Mouse (Mus musculus): Measurements from ENCODE around the gene Miga1. TPM values are rescaled to one million over a fixed set of nuclear protein-coding genes. Genes with fewer than 3 reads are reported as not detected.

Miga1 gene
- polyA plus RNA-seq, 1 experiment from 2014 or later: 24.0 TPM

DNA sequence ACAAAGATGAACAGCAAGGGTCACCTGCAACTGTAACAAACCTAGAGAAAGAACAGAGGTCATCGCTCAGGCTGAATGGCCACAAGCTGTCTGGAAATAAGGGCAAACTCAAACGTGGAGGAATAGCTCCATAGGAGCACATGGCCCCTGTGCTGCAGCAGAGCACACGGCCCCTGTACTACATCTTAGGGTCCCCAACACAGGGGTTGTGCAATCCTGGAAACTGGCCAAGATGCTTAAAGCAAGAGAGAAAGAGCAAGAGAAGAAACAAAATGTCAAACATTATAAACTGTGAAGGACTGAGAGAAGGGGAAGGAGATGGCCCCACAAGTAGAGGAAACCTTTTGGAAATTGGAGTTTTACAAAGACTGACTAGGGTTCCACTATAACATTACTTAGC, 45.8 kb downstream of the Miga1 start:
- H3K36me3 ChIP-seq: peaks cover 37% of the 10 kb centered on the region
- ATAC-seq (ENCODE audit: low FRiP score): no peak
- H3K4me1 ChIP-seq: no peaks in the 10 kb centered on the region
- H3K9ac ChIP-seq: no peak overlapping the region
- no peak overlapping the region for H3K27ac ChIP-seq
- WGBS: 77% methylated on average over 3 of the region's 3 CpGs
- H3K4me2 ChIP-seq (replicated peaks): no peak overlapping the region
- H3K27me3 ChIP-seq: no peaks in the 10 kb centered on the region
- no peak overlapping the region for H3K4me3 ChIP-seq
- no peaks in the 10 kb centered on the region for H3K9me3 ChIP-seq (replicated peaks)

DNA sequence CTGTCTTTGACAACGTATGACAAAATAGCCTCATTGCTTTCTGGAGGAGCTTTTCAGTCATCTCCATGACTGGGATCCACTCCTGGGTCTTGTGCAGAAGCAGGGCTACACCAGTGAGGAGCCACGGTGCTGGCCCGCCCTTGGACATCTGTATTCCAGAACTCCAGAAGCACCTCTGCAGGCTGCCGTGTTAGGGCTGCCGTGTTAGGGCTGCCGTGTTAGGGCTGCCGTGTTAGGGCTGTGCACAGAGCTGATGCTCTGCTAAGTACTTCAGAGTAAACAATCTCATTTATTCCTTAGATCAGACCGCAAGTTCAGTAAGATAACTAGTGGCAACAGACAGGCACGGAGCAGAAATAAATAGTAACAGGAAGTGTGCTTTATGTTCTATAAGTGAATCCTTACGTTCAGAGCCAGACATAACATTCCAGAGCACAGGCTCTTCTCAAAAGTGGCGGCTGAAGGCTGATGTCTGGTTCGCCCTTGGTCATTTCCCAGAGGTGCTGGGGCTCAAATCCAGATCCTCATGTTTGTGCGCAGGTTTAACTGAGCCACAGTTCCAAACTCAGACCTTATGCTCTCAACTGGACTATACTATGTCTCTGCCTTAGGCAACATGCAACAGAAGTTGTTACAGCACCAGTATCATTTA, 46.6 kb downstream of the Miga1 start:
- Histone ChIP-seq H3K4me3 (no peak overlapping the region), H3K27me3 (no peaks in the 10 kb centered on the region), H3K36me3 (peaks cover 37% of the 10 kb centered on the region), H3K4me2 (replicated peaks) (no peak overlapping the region), H3K9ac (no peak overlapping the region), H3K27ac (no peak overlapping the region), H3K4me1 (no peaks in the 10 kb centered on the region), H3K9me3 (replicated peaks) (no peaks in the 10 kb centered on the region)
- 86% methylated on average over 13 of the region's 13 CpGs for WGBS
- no peak for ATAC-seq (ENCODE audit: low FRiP score)

DNA sequence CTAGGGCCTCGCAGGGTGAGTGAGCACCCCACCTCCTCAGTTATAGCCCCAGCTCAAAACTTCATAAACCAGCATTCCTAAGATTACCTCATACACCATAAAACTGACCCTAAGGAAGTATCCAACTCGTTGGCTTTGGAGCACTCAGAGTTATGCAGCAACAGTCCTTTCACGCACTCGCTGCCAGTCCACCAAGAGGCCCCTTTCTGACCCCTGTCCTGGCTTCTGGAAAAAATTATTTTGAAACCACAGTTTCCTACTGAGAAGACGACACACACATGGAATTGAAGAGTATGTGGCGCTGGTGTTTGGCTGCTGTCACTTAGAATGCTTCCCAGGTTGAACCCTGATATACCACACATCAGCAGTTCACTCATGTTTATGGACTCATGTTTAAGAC, 48.3 kb downstream of the Miga1 start:
- Histone ChIP-seq H3K9ac (no peak overlapping the region), H3K9me3 (replicated peaks) (no peaks in the 10 kb centered on the region), H3K27me3 (no peaks in the 10 kb centered on the region), H3K4me3 (no peak overlapping the region), H3K27ac (no peak overlapping the region), H3K36me3 (peaks cover 47% of the 10 kb centered on the region), H3K4me1 (no peaks in the 10 kb centered on the region), H3K4me2 (replicated peaks) (no peak overlapping the region)
- WGBS: 82% methylated on average over 6 of the region's 6 CpGs
- no peak for ATAC-seq (ENCODE audit: low FRiP score)

DNA sequence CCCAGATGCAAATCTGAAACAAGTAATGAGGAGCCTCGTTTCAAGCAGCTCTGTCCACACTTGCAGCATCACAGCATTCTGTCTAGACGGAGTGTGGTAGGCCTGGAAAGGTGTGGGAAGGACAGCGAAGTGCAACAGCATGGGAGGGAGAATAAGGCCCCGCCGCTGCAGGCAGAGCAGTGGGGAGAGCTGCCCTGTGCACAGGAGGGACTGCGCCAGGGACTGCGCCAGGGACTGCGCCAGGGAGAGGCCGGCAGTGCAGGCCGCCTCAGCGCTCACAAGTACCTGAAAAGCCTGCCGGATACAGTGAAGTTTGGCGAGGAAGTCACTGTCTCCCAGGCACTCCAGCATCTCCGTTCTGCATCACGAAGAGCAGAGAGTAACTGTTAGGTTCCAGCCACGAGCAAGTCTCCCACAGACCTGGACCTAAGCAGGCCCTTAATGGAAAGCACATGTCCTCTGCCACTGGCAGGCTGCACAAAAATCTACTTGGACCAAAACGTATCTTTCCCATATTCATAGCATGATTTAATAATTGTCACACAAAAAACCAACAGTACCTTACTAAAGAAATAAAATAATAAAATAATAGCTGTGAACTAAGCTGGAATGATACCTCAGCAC, 49.9 kb downstream of the Miga1 start:
- Histone ChIP-seq H3K4me1 (no peaks in the 10 kb centered on the region), H3K36me3 (peaks cover 50% of the 10 kb centered on the region), H3K9ac (no peak overlapping the region; the same call in 1 of the 2 replicates)

DNA sequence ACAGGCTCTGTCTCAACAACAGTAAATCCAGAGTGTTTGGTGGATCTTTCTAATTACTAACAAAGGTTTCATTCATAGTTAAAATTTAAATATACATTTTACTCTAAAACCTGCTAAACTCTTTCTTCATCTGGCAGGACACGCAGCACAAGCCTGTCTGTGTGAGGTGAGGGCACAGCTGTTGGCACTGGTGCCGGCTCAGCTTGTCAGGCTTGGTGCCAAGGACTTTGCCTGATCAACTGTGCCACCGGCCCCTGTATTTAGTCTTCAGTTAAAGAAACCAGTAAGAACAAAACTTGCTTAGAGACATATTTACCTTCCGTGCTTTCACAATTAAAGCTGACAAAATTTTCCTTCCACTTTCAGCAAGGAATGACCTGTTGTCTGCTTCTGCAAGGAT, 51.5 kb downstream of the Miga1 start:
- WGBS: 89% methylated on average over 4 of the region's 4 CpGs
- Histone ChIP-seq H3K4me2 (replicated peaks) (no peak overlapping the region), H3K36me3 (peaks cover 52% of the 10 kb centered on the region), H3K9ac (no peak overlapping the region), H3K27me3 (no peaks in the 10 kb centered on the region), H3K4me1 (no peaks in the 10 kb centered on the region), H3K27ac (no peak overlapping the region), H3K9me3 (replicated peaks) (no peaks in the 10 kb centered on the region), H3K4me3 (no peak overlapping the region)
- ATAC-seq (ENCODE audit: low FRiP score): no peak

More for the DNA sequence above, 49.9 kb downstream of the Miga1 start:
- Histone ChIP-seq H3K4me3 (no peak overlapping the region), H3K9me3 (replicated peaks) (no peaks in the 10 kb centered on the region), H3K27me3 (no peaks in the 10 kb centered on the region), H3K27ac (no peak overlapping the region), H3K4me2 (replicated peaks) (no peak overlapping the region)
- no peak for ATAC-seq (ENCODE audit: low FRiP score)
- WGBS: 81% methylated on average over 17 of the region's 17 CpGs

DNA sequence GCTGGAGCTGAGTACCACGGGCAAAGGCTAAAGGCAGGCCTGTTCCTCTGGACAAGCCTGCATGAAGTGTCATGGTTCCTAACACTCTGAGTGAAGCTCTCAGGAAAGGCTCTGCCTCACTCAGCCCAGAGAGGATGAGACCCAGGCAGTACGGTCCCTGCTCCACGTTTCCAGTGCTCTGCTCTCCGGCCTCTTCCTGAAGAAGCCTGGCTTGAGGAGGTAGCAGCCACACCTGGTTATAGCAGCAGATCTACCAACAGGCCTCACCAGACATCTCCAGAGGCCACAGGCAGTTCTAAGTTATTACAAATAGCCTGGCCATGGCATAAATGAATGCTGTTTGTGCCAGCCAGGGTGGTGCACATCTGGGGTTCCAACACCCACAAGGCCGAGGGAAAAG, 51.9 kb downstream of the Miga1 start:
- no peak for ATAC-seq (ENCODE audit: low FRiP score)
- Histone ChIP-seq H3K9ac (no peak overlapping the region), H3K4me3 (no peak overlapping the region), H3K4me2 (replicated peaks) (no peak overlapping the region), H3K4me1 (no peaks in the 10 kb centered on the region), H3K27ac (no peak overlapping the region), H3K27me3 (no peaks in the 10 kb centered on the region), H3K36me3 (peaks cover 57% of the 10 kb centered on the region), H3K9me3 (replicated peaks) (no peaks in the 10 kb centered on the region)
- WGBS: 88% methylated on average over 5 of the region's 5 CpGs

DNA sequence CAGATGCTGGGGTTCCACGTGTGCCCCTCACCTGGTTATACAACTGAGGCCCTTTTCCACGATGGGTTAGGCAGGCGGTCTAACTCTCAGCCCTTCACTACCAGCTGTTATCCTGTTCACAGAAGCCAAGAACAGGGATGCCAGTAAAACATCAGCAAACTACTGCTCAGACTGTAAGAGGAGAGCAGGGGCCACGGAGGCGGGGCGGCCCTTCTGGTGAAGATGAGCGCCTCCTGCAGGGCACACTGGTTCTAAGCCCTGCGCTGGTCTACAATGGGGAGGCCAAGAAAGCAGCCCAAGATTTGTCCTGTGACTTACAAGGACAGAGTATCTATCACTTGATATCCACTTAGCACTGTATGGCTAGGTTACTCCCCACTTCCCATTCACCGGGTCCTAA, 52.4 kb downstream of the Miga1 start:
- no peak for ATAC-seq (ENCODE audit: low FRiP score)
- Histone ChIP-seq H3K36me3 (peaks cover 62% of the 10 kb centered on the region), H3K9me3 (replicated peaks) (no peaks in the 10 kb centered on the region), H3K4me2 (replicated peaks) (no peak overlapping the region), H3K4me3 (no peak overlapping the region), H3K27me3 (no peaks in the 10 kb centered on the region), H3K9ac (no peak overlapping the region), H3K4me1 (no peaks in the 10 kb centered on the region), H3K27ac (no peak overlapping the region)
- WGBS: 78% methylated on average over 9 of the region's 9 CpGs

DNA sequence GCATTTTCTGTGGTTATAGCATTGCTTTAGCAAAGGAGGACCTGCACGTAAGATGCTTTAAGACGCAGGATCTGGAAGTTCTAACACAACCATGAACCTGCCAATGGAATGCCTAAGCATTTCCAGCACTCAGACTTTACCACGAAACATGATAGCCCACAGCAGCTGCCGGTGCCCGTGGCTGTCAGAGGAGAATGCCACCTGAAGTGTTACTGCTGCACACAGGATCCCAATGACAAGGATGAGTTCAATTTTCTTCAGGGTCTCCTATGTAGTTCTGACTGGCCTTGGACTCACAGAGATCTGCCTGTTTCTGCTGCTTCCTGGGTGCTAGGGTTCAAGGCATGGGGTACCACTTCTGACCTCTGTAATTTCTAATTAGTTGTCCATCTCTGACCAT, 55.4 kb downstream of the Miga1 start:
- no peak for ATAC-seq (ENCODE audit: low FRiP score)
- 79% methylated on average over 5 of the region's 5 CpGs for WGBS
- Histone ChIP-seq H3K4me1 (no peaks in the 10 kb centered on the region), H3K4me3 (no peak overlapping the region), H3K9me3 (replicated peaks) (no peaks in the 10 kb centered on the region), H3K9ac (no peak overlapping the region), H3K27ac (no peak overlapping the region), H3K27me3 (no peaks in the 10 kb centered on the region), H3K36me3 (peaks cover 63% of the 10 kb centered on the region), H3K4me2 (replicated peaks) (no peak overlapping the region)

DNA sequence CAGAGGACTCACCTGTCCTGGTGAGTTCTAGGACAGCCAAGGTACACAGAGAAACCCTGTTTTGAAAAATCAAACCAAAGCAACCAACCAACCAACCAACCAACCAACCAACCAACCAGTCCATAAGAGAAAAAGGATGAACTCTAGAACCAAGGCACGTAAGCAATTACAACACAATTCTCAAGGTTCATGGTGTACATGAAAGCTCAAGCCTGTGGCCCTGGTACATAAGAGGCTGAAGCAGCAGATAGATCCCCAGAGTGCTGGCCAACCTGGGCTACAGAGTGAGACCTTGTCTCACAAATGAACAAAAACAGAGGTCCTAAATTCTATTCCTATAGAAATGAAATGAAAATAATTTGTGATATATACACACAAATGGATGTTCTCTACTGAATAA, 55.9 kb downstream of the Miga1 start:
- H3K27ac ChIP-seq: no peak overlapping the region
- H3K4me3 ChIP-seq: no peak overlapping the region
- WGBS: 96% methylated on average over 1 of the region's 1 CpGs
- no peak overlapping the region for H3K4me2 ChIP-seq (replicated peaks)
- H3K4me1 ChIP-seq: no peaks in the 10 kb centered on the region
- no peaks in the 10 kb centered on the region for H3K27me3 ChIP-seq
- H3K9ac ChIP-seq: no peak overlapping the region
- H3K36me3 ChIP-seq: peaks cover 62% of the 10 kb centered on the region
- no peaks in the 10 kb centered on the region for H3K9me3 ChIP-seq (replicated peaks)
- ATAC-seq (ENCODE audit: low FRiP score): no peak

DNA sequence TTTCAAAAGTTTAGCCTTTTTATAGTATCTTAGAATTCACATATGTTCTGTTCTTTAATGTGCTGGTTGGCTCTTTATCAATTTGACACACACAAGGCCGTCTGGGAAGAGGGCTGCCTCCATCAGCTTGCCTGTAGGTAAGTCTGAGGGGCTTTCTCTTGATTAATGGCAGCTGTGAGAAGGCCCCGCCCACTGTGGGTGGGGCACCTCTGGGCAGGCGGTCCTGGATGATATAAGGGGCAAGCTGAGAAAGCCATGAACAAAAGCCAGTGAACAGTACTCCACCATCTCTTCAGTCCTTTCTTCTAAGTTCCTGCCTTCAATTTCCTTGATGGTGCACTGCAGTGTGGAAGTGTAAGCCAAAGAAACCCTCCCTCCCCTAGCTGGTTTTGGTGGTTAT, 58.1 kb downstream of the Miga1 start:
- H3K27ac ChIP-seq: no peak overlapping the region
- WGBS: 30% methylated on average over 3 of the region's 3 CpGs
- peaks cover 52% of the 10 kb centered on the region for H3K36me3 ChIP-seq
- no peak overlapping the region for H3K9ac ChIP-seq
- ATAC-seq (ENCODE audit: low FRiP score): no peak
- H3K9me3 ChIP-seq (replicated peaks): no peaks in the 10 kb centered on the region
- no peak overlapping the region for H3K4me3 ChIP-seq
- H3K4me1 ChIP-seq: no peaks in the 10 kb centered on the region
- no peak overlapping the region for H3K4me2 ChIP-seq (replicated peaks)
- no peaks in the 10 kb centered on the region for H3K27me3 ChIP-seq

DNA sequence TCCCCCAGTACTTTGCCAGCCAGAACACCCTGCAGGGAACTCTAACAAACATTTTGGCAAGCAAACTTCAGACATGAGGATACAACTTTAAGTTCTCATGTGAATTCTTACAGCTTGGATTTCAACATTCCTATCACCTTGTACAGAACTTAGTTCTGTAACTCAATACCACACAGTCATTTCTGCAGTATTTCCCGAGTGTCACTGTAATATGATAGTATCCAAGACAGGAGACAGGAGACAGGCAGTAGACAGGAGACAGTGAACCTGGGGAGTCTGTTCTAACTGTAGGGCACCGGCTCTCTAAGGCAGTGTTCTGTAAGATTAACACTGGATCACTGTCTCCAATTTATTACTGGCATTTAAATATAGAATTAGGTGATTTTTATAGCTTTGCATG, 61.8 kb downstream of the Miga1 start:
- no peaks in the 10 kb centered on the region for H3K9me3 ChIP-seq (replicated peaks)

DNA sequence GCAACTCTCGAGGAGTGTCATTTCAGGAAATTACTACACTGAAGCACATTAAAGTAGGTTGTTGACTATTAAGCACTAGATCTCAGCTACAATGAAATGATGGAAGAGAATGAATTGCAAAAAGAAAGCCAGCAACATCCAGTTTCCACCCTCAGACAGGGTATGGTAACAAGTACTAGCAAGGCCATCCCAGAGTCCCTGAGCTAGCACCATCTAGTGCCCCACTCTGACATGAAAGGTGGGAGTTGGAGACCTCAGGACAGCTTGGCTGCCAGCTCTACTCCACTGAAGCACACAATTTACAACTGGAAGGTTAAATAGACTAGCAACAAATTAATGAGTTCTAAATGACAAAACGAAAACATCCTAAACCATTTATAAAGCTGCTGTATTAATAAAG, 62.3 kb downstream of the Miga1 start:
- Histone ChIP-seq H3K36me3 (peaks cover 31% of the 10 kb centered on the region), H3K4me1 (no peaks in the 10 kb centered on the region), H3K9me3 (replicated peaks) (no peaks in the 10 kb centered on the region), H3K4me2 (replicated peaks) (no peak overlapping the region), H3K27me3 (no peaks in the 10 kb centered on the region), H3K27ac (no peak overlapping the region), H3K4me3 (no peak overlapping the region), H3K9ac (no peak overlapping the region)
- ATAC-seq (ENCODE audit: low FRiP score): no peak
- 86% methylated on average over 2 of the region's 2 CpGs for WGBS

More for the DNA sequence above, 61.8 kb downstream of the Miga1 start:
- H3K36me3 ChIP-seq: peaks cover 36% of the 10 kb centered on the region
- no peak overlapping the region for H3K4me2 ChIP-seq (replicated peaks)
- no peak for ATAC-seq (ENCODE audit: low FRiP score)
- no peak overlapping the region for H3K9ac ChIP-seq
- no peak overlapping the region for H3K27ac ChIP-seq
- no peaks in the 10 kb centered on the region for H3K27me3 ChIP-seq
- H3K4me1 ChIP-seq: no peaks in the 10 kb centered on the region
- 67% methylated on average over 2 of the region's 2 CpGs for WGBS
- H3K4me3 ChIP-seq: no peak overlapping the region

DNA sequence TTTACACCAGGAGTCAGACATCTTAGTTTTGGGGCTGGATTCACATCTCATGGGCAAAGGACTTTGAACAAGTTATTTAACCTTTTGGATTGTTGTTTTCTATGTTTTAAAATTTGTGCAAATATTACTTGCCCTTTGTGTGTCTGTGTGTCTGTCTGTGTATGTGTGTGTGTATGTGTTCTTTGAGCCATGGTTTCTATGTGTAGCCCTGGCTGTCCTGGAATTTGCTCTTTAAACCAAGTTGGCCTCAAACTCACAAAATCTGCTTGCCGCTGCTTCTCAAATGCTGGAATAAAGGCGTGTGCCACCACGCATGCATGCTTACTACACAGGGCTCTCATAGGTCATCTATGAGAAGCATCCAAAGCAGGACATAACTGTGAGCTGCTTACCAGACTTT, 63.3 kb downstream of the Miga1 start:
- Histone ChIP-seq H3K36me3 (peaks cover 21% of the 10 kb centered on the region), H3K27me3 (no peaks in the 10 kb centered on the region), H3K27ac (no peak overlapping the region), H3K4me3 (no peak overlapping the region), H3K4me1 (no peaks in the 10 kb centered on the region), H3K4me2 (replicated peaks) (no peak overlapping the region), H3K9ac (no peak overlapping the region), H3K9me3 (replicated peaks) (no peaks in the 10 kb centered on the region)
- no peak for ATAC-seq (ENCODE audit: low FRiP score)
- WGBS: 96% methylated on average over 3 of the region's 3 CpGs

All from hindbrain, embryonic 12.5 days (tissue).